Mouse (Mus musculus) lung, embryonic 14.5 days (tissue): ENCODE results near the gene Usp38. TPM values are rescaled to one million over a fixed set of nuclear protein-coding genes. Genes with fewer than 3 reads are reported as not detected.

ENCODE experiments used
- ATAC-seq: fragments of 200-750 bp; cut with Nextera tagmentation; 2 replicates; pipeline ENCODE4 v1.8.0; 2017; ENCODE audit warnings: mild to moderate bottlenecking, moderate TSS enrichment, moderate library complexity; ENCODE audit not compliant: insufficient read depth
- DNase-seq: peaks from one replicate; pipeline ENCODE4 v3.0.0-alpha.2; 2015
- H3K27ac ChIP-seq: fragments of 300-500 bp; sonication (generic); 2 replicates; pipeline ENCODE4 v1.5.1; 2014; ENCODE audit warnings: low read depth, mild to moderate bottlenecking, moderate library complexity
- H3K27me3 ChIP-seq: fragments of 300-500 bp; sonication (generic); 2 replicates; pipeline ENCODE4 v1.6.1; 2014; ENCODE audit warnings: low read length, control low read depth; ENCODE audit not compliant: insufficient read depth
- H3K36me3 ChIP-seq: fragments of 300-500 bp; sonication (generic); 2 replicates; pipeline ENCODE4 v1.6.1; 2014; ENCODE audit warnings: control low read depth; ENCODE audit not compliant: insufficient read depth
- H3K4me1 ChIP-seq: fragments of 300-500 bp; sonication (generic); 2 replicates; pipeline ENCODE4 v1.6.1; 2014; ENCODE audit warnings: antibody characterized with exemption, control low read depth; ENCODE audit not compliant: insufficient read depth
- H3K4me2 ChIP-seq: fragments of 300-500 bp; sonication (generic); 2 replicates; pipeline ENCODE4 v1.6.1; 2014; ENCODE audit warnings: mild to moderate bottlenecking
- H3K4me3 ChIP-seq: fragments of 300-500 bp; sonication (generic); 2 replicates; pipeline ENCODE4 v1.5.1; 2014; ENCODE audit warnings: low read depth, low read length
- H3K9ac ChIP-seq: fragments of 300-500 bp; sonication (generic); 2 replicates; pipeline ENCODE4 v1.6.1; 2014
- H3K9me3 ChIP-seq: fragments of 300-500 bp; sonication (generic); 2 replicates; pipeline ENCODE4 v1.6.1; 2016; ENCODE audit warnings: low read depth, low read length, control low read depth
- CTCF ChIP-seq: IDR thresholded peaks from 2 replicates; pipeline ENCODE4 v1.5.1; 2016; ENCODE audit warnings: antibody characterized with exemption, low read depth
- WGBS: fragments of 180-500 bp; shearing (Covaris S2); extraction: QIAGEN DNeasy Blood & Tissue Kit; methylation state at CpG from one replicate; pipeline ENCODE4 v1.1.7; 2014; 5-methylcytosine and 5-hydroxymethylcytosine counted together
- polyA plus RNA-seq: library from polyadenylated mRNA; unstranded; fragments of >200 nt; fragmentation: Nextera tagmentation; extraction: Ambion mirVana; gene quantifications from 2 replicates; pipeline ENCODE4 v1.2.1, GENCODE M21; 2014

Gene Usp38
- polyA plus RNA-seq, 1 experiment from 2014 or later, result 23.2 TPM

DNA sequence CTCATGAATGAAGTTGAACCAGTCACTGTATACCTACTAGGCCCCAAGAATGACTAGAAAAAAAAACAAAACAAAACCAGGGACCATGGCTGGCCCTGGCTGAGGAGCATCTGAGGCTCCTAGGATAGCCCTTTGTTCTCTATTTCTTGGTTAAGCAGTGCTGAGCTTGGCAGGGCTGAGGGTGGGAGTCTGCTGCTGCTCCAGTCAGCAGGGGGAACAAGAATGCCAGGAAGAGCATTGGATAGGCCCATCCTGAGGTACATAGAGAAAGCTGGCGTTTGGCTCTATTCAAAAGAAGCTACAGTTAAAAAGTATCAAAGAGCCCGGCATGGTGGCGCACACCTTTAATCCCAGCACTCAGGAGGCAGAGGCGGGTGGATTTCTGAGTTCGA lies 52.1 kb downstream of the Usp38 start:
- TF ChIP-seq CTCF, result no peak
- Histone ChIP-seq H3K9me3 (no peaks in the 10 kb centered on the region), H3K9ac (no peak overlapping the region), H3K4me2 (no peak overlapping the region), H3K27ac (0 out of 2 replicates have a peak overlapping the region, but pooled peaks have one; percentile 50), H3K36me3 (no peaks in the 10 kb centered on the region), H3K4me1 (peaks cover 7% of the 10 kb centered on the region; the same call in 1 of the 2 replicates), H3K27me3 (no peaks in the 10 kb centered on the region), H3K4me3 (no peak overlapping the region)
- ATAC-seq (peak; percentile 7; the same call in 1 of the 2 replicates), DNase-seq (peak; percentile 13)
- WGBS, result 85% methylated on average over 5 of the region's 5 CpGs

- DNase-seq (peak; percentile 57), ATAC-seq (peak; percentile 79)
- Histone ChIP-seq H3K4me3 (no peak overlapping the region), H3K27ac (peak overlapping the region; percentile 50; the same call in 1 of the 2 replicates), H3K9me3 (no peaks in the 10 kb centered on the region), H3K27me3 (no peaks in the 10 kb centered on the region), H3K4me1 (peaks cover 7% of the 10 kb centered on the region; the same call in 1 of the 2 replicates), H3K9ac (no peak overlapping the region), H3K36me3 (no peaks in the 10 kb centered on the region), H3K4me2 (no peak overlapping the region)
- TF ChIP-seq CTCF, result no peak
- WGBS, result 41% methylated on average over 7 of the region's 7 CpGs
Measured at GRCm38 (mm10) chr8:80961937-80962591, 52.7 kb downstream of the Usp38 start.

DNA sequence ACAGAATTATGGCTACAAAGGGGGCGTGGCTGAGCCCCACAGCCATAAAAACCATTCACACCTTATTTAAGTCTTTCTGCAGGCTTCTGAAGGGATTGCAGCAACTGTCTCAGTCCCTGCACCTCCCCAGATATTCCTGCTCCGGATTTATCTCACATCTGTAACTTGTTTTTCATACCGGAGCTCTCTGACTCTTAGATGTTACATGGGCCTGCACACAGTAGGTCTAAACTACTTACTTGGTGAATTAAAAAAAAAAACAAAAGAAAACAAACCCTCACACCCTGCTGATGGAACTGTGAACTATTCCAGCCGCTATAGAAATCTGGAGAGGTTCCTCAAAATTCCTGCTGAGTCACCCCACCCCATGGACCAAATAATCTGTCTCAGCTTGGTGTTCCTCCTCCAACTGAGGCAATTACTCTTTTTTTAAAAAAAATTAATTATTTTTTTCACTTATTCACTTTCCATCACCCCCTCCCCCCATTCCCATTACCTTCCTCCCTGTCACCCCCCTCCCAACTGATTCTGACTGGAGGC lies 53.6 kb downstream of the Usp38 start:
- DNase-seq (no peak), ATAC-seq (no peak)
- 70% methylated on average over 4 of the region's 4 CpGs for WGBS
- H3K4me3 ChIP-seq, result no peak overlapping the region
- H3K4me1 ChIP-seq, result peaks cover 7% of the 10 kb centered on the region; the same call in 1 of the 2 replicates
- no peaks in the 10 kb centered on the region for H3K27me3 ChIP-seq
- peaks cover 1% of the 10 kb centered on the region; the same call in 1 of the 2 replicates for H3K9me3 ChIP-seq
- H3K4me2 ChIP-seq, result no peak overlapping the region
- no peak overlapping the region for H3K9ac ChIP-seq
- no peaks in the 10 kb centered on the region for H3K36me3 ChIP-seq
- TF ChIP-seq CTCF, result no peak
- H3K27ac ChIP-seq, result no peak overlapping the region

DNA sequence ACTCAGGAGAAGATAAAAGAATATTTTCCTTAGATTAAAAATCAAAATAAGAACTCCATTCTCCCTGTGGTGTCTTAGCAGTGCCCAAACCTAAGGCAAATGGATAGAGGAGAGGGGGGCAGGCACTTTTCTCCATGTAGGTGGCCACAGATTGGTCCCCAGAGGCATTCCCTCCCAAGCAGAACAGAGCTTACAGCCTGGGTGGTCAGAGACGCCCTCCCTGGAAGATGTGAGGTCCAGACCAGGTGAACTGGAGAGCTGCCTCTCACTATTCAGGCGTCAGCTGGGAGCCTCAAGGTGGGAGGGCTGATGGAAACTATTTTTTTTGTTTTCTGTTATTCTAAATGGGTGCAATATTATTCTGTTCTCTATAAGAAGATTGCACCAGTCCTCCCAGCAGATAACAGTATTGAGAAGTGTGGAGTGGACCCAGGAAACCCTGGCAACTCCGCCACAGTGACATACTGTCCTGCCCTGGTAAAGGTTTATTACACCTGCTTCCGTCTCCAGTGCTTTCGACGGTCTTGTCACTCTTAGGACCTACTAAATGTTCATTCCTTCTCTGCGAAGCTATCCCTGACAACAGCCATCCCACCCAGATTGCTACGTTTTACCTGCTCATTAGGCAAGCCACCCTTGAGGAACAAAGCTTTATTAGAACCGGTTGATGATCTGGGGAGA lies 55.0 kb downstream of the Usp38 start:
- Histone ChIP-seq H3K4me1 (peaks cover 7% of the 10 kb centered on the region; the same call in 1 of the 2 replicates), H3K4me2 (no peak overlapping the region), H3K4me3 (no peak overlapping the region), H3K27ac (no peak overlapping the region), H3K36me3 (no peaks in the 10 kb centered on the region), H3K9me3 (peaks cover 3% of the 10 kb centered on the region; the same call in 1 of the 2 replicates), H3K9ac (no peak overlapping the region), H3K27me3 (no peaks in the 10 kb centered on the region)
- 63% methylated on average over 9 of the region's 9 CpGs for WGBS
- TF ChIP-seq CTCF, result no peak
- DNase-seq (no peak), ATAC-seq (0 out of 2 replicates have a peak, but pooled peaks have one; percentile 22)

DNA sequence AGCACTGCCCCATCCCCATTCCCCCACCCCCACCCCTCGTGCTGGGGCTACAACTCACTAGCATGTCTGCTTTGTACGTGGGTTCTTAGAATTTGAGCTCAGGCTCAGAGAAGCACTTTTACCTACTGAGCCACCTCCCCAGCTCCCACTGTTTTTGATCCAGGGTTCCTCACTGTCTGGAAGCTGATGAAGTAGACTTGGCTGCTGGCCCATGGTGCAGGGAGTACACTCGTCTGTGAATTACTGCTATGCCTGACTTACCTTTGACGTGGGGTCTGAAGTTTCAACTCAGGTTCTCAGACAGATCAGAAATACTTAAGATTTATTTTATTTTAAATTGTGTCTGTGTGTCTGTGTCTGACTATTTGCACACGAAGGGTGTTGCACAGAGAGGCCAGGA lies 57.0 kb downstream of the Usp38 start:
- TF ChIP-seq CTCF, result no peak
- Histone ChIP-seq H3K9me3 (peaks cover 3% of the 10 kb centered on the region; the same call in 1 of the 2 replicates), H3K27ac (no peak overlapping the region), H3K4me1 (peaks cover 7% of the 10 kb centered on the region; the same call in 1 of the 2 replicates), H3K27me3 (no peaks in the 10 kb centered on the region), H3K4me3 (no peak overlapping the region), H3K36me3 (no peaks in the 10 kb centered on the region), H3K4me2 (no peak overlapping the region), H3K9ac (no peak overlapping the region)
- ATAC-seq (no peak), DNase-seq (no peak)
- WGBS, result 58% methylated on average over 5 of the region's 5 CpGs

DNA sequence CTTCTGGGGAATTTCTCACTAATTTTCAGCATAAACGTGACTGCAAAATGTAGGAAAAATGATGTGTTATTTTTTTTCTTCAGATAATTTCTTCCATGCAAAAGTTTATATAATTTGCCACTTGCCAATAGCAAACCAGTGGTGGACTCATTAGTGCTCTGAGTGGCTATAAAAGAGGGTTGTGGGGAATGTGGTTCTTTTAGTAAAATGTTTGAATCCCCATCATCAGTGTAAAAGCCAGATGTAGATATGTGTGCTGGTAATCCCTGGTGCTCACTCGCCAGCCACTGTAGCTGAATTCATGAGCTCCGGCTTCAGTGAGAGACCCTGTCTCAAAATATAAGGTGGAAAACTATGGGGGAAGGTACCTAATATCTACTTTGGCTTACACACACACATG lies 61.8 kb downstream of the Usp38 start:
- Histone ChIP-seq H3K27me3 (no peaks in the 10 kb centered on the region), H3K4me2 (no peak overlapping the region), H3K4me1 (peaks cover 11% of the 10 kb centered on the region), H3K27ac (no peak overlapping the region; the same call in 1 of the 2 replicates), H3K36me3 (no peaks in the 10 kb centered on the region), H3K9ac (no peak overlapping the region), H3K9me3 (peaks cover 3% of the 10 kb centered on the region; the same call in 1 of the 2 replicates), H3K4me3 (no peak overlapping the region)
- TF ChIP-seq CTCF, result no peak
- DNase-seq, result no peak
- 69% methylated on average over 3 of the region's 3 CpGs for WGBS
- ATAC-seq, result no peak

- WGBS, result 38% methylated on average over 6 of the region's 6 CpGs
- peaks cover 11% of the 10 kb centered on the region for H3K4me1 ChIP-seq
- H3K27ac ChIP-seq, result no peak overlapping the region
- H3K9ac ChIP-seq, result no peak overlapping the region
- ATAC-seq (no peak), DNase-seq (no peak)
- H3K9me3 ChIP-seq, result peaks cover 3% of the 10 kb centered on the region; the same call in 1 of the 2 replicates
- no peak overlapping the region for H3K4me3 ChIP-seq
- H3K4me2 ChIP-seq, result no peak overlapping the region
- TF ChIP-seq CTCF, result no peak
- H3K36me3 ChIP-seq, result no peaks in the 10 kb centered on the region
- no peaks in the 10 kb centered on the region for H3K27me3 ChIP-seq
Measured at GRCm38 (mm10) chr8:80952235-80952915, 62.4 kb downstream of the Usp38 start.
